Mouse (Mus musculus): Measurements from ENCODE around the gene Srrd. TPM values are rescaled to one million over a fixed set of nuclear protein-coding genes. Genes with fewer than 3 reads are reported as not detected.
A peak's percentile ranks its signal among the peaks of the same experiment; 100 is the strongest.

Gene Srrd
- polyA plus RNA-seq, 1 experiment from 2014 or later: 13.8 TPM

DNA sequence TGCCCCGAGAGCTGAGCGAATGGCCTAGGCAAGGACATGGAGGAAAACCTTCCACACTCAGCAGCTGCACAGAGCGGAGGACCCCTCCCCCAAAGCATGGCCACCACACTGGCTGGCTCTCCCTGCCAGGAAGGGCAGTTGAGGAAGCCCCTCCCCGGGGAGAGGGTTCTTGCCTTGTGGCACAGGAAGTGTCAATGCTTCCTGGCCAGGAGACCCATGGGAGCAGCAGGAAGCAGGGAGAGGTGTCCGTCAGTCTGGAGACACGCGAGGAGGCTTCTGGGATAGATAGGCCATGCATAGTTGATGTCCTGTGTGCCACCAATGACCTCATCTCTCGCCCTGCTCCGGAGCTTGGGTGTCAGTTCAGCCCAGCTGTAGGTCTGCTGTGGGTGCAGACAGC is 13.5 kb upstream of the Srrd start:
- peaks cover 39% of the 10 kb centered on the region for H3K4me1 ChIP-seq (replicated peaks)
- ATAC-seq (ENCODE audit: insufficient read depth): no peak
- H3K27me3 ChIP-seq: no peaks in the 10 kb centered on the region
- H3K9ac ChIP-seq: no peak overlapping the region
- WGBS (ENCODE audit: insufficient replicate concordance): 64% methylated on average over 9 of the region's 9 CpGs
- no peaks in the 10 kb centered on the region for H3K9me3 ChIP-seq (replicated peaks)
- no peak overlapping the region; the same call in 1 of the 2 replicates for H3K27ac ChIP-seq (replicated peaks)
- H3K4me2 ChIP-seq: no peak overlapping the region
- peaks cover 10% of the 10 kb centered on the region; the same call in 1 of the 2 replicates for H3K36me3 ChIP-seq (replicated peaks)
- H3K4me3 ChIP-seq (replicated peaks): no peak overlapping the region

GRCm38 (mm10) chr5:112355910-112356309 is 13.1 kb upstream of the Srrd start, which contains the start of gene Gm6583:
Gene Gm6583 (minus strand): TSS chr5:112356033.
- H3K4me3 ChIP-seq (replicated peaks): no peak within 1 kb of the TSS
- no peaks in the 10 kb centered on the region for H3K9me3 ChIP-seq (replicated peaks)
- peak within 1 kb of the TSS; percentile 2; the same call in 1 of the 2 replicates for H3K27ac ChIP-seq (replicated peaks)
- H3K9ac ChIP-seq: no peak within 1 kb of the TSS
- H3K4me1 ChIP-seq (replicated peaks): peaks cover 39% of the 10 kb centered on the region
- WGBS (ENCODE audit: insufficient replicate concordance): 43% methylated on average over 13 of the region's 13 CpGs
- peak; percentile 38; the same call in 1 of the 2 replicates for ATAC-seq (ENCODE audit: insufficient read depth)
- peaks cover 13% of the 10 kb centered on the region; the same call in 1 of the 2 replicates for H3K36me3 ChIP-seq (replicated peaks)
- no peak within 1 kb of the TSS for H3K4me2 ChIP-seq
- H3K27me3 ChIP-seq: no peaks in the 10 kb centered on the region

DNA sequence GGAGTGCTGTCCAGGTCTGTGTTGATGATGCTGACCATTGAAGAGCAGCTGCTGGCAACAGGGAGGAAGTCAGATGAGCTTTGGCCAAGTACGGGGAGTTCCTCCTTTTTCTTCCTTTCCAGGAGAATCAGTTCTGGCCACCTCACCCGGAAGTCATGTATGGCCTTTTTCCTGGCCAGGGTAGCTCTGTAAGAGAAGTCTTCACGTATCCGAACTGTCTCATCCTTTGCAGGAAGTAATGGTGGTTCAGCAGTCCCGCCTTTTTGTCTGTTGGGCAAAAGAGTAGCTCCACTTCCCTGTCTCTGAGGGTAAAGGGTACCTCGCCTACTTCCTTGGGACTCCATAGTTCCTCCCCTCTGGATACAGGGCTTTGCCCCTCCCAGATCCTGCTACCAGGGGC is 12.7 kb upstream of the Srrd start:
- Histone ChIP-seq H3K27ac (replicated peaks) (no peak overlapping the region), H3K36me3 (replicated peaks) (peaks cover 15% of the 10 kb centered on the region)

GRCm38 (mm10) chr5:112349169-112349568 is 6.3 kb upstream of the Srrd start:
- peaks cover 24% of the 10 kb centered on the region for H3K4me1 ChIP-seq (replicated peaks)
- no peaks in the 10 kb centered on the region for H3K27me3 ChIP-seq
- no peak overlapping the region for H3K27ac ChIP-seq (replicated peaks)
- no peak overlapping the region for H3K4me3 ChIP-seq (replicated peaks)
- H3K36me3 ChIP-seq (replicated peaks): peaks cover 31% of the 10 kb centered on the region
- no peak overlapping the region for H3K9ac ChIP-seq
- WGBS (ENCODE audit: insufficient replicate concordance): 77% methylated on average over 8 of the region's 8 CpGs
- ATAC-seq (ENCODE audit: insufficient read depth): no peak
- H3K4me2 ChIP-seq: no peak overlapping the region
- H3K9me3 ChIP-seq (replicated peaks): no peaks in the 10 kb centered on the region

More for the DNA sequence above, 12.7 kb upstream of the Srrd start:
- H3K27me3 ChIP-seq: no peaks in the 10 kb centered on the region
- H3K4me1 ChIP-seq (replicated peaks): peaks cover 38% of the 10 kb centered on the region
- ATAC-seq (ENCODE audit: insufficient read depth): peak; percentile 6; the same call in 1 of the 2 replicates
- no peaks in the 10 kb centered on the region for H3K9me3 ChIP-seq (replicated peaks)
- H3K4me2 ChIP-seq: no peak overlapping the region
- 51% methylated on average over 6 of the region's 6 CpGs for WGBS (ENCODE audit: insufficient replicate concordance)
- no peak overlapping the region for H3K9ac ChIP-seq
- H3K4me3 ChIP-seq (replicated peaks): no peak overlapping the region

GRCm38 (mm10) chr5:112346211-112346965 is 3.5 kb upstream of the Srrd start:
- Histone ChIP-seq H3K4me3 (replicated peaks) (no peak overlapping the region), H3K27ac (replicated peaks) (no peak overlapping the region), H3K9ac (no peak overlapping the region), H3K4me1 (replicated peaks) (peaks cover 49% of the 10 kb centered on the region), H3K4me2 (peak overlapping the region; percentile 10; the same call in 1 of the 2 replicates), H3K9me3 (replicated peaks) (no peaks in the 10 kb centered on the region), H3K36me3 (replicated peaks) (peaks cover 27% of the 10 kb centered on the region), H3K27me3 (no peaks in the 10 kb centered on the region)
- 58% methylated on average over 16 of the region's 16 CpGs for WGBS (ENCODE audit: insufficient replicate concordance)
- ATAC-seq (ENCODE audit: insufficient read depth): no peak

DNA sequence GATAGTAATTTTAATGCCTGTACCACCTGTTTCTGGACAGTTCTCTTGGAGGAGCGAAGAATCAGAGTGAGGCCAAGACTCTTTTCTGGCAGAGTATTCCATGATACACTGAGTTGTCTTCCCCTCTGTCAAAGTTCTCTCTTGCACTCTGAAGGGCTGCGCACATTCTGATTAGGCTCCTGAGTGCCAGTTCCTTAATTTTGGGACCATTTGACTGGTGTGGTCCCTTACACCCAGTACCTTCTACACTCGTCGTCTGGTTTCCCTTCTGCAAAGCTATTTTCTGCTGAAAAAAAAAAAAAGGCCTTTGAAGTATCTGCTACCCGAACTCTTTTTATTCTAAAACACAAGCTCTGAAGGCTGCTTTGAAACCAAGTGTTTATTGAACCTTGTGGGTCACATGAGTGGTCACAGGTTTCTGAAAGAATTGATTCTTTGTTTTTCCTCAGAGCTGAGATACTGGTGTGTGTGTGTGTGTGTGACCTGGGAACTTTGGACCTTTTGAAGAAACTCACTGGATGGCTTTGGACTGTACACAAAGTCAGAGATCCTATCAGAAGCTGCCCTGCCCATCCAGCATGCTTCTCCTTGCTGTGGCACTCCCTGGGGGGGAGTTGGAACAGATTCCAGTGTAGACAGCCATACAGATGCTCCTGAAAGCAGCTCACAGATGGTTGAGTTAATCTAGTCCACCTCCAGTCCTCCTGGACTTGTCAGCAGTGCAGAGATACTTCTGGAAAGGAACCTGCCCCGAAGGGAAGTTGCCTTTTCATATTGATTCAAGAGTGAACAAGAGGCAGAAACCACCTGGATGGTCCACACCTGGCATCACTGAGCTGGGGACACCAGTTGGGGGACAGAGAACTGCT is 1.5 kb upstream of the Srrd start:
- no peak overlapping the region for H3K9ac ChIP-seq

GRCm38 (mm10) chr5:112343205-112343595 is 360 bp upstream of the Srrd start:
- H3K4me3 ChIP-seq (replicated peaks): peak overlapping the region; percentile 93
- ATAC-seq (ENCODE audit: insufficient read depth): peak; percentile 62
- H3K4me2 ChIP-seq: peak overlapping the region; percentile 75
- peaks cover 55% of the 10 kb centered on the region for H3K4me1 ChIP-seq (replicated peaks)
- WGBS (ENCODE audit: insufficient replicate concordance): under 1% methylated on average over 24 of the region's 24 CpGs
- H3K36me3 ChIP-seq (replicated peaks): peaks cover 28% of the 10 kb centered on the region
- no peaks in the 10 kb centered on the region for H3K9me3 ChIP-seq (replicated peaks)
- no peaks in the 10 kb centered on the region for H3K27me3 ChIP-seq
- H3K9ac ChIP-seq: peak overlapping the region; percentile 73
- H3K27ac ChIP-seq (replicated peaks): peak overlapping the region; percentile 79

More for the DNA sequence above, 1.5 kb upstream of the Srrd start:
- 59% methylated on average over 6 of the region's 6 CpGs for WGBS (ENCODE audit: insufficient replicate concordance)
- Histone ChIP-seq H3K36me3 (replicated peaks) (peaks cover 21% of the 10 kb centered on the region), H3K27me3 (no peaks in the 10 kb centered on the region), H3K27ac (replicated peaks) (peak overlapping the region; percentile 45), H3K4me2 (peak overlapping the region; percentile 75; the same call in 1 of the 2 replicates), H3K4me3 (replicated peaks) (no peak overlapping the region), H3K9me3 (replicated peaks) (no peaks in the 10 kb centered on the region), H3K4me1 (replicated peaks) (peaks cover 55% of the 10 kb centered on the region)
- ATAC-seq (ENCODE audit: insufficient read depth): 0 out of 2 replicates have a peak, but pooled peaks have one; percentile 20

DNA sequence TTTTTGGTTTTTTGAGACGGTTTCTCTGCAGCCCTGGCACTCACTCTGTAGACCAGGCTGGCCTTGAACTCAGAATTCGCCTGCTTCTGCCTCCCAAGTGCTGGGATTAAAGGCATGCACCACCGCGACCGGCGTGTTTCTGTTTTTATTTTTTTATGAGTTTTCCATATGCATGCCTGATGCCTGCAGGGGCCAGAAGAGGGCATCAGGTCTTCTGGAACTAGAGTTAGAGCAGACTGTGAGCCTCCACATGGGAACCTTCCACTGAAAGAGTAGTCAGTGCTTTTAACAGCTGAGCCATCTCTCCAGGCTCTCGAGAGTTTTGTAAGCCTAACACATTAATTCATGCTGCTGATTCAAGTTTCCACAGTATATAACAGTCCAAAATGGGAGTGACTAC is 3.6 kb downstream of the Srrd start:
- Histone ChIP-seq H3K9me3 (replicated peaks) (no peaks in the 10 kb centered on the region), H3K27ac (replicated peaks) (no peak overlapping the region), H3K9ac (no peak overlapping the region), H3K4me2 (no peak overlapping the region), H3K4me3 (replicated peaks) (no peak overlapping the region), H3K27me3 (no peaks in the 10 kb centered on the region), H3K4me1 (replicated peaks) (peaks cover 31% of the 10 kb centered on the region), H3K36me3 (replicated peaks) (peaks cover 58% of the 10 kb centered on the region)
- no peak for ATAC-seq (ENCODE audit: insufficient read depth)
- WGBS (ENCODE audit: insufficient replicate concordance): 62% methylated on average over 7 of the region's 7 CpGs

DNA sequence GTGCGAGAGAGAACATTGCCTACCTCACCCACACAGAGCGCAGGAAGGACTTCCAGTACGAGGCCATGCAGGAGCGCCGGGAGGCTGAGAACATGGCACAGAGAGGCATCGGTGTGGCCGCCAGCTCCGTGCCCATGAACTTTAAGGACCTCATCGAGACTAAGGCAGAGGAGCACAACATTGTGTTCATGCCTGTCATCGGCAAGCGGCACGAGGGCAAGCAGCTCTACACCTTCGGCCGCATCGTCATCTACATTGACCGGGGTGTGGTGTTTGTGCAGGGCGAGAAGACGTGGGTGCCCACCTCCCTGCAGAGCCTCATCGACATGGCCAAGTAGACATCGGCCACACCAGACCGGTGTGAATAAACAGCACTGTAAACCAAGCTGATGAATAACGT is 5.8 kb downstream of the Srrd start:
- H3K36me3 ChIP-seq (replicated peaks): peaks cover 80% of the 10 kb centered on the region
- no peak overlapping the region for H3K4me3 ChIP-seq (replicated peaks)
- H3K4me1 ChIP-seq (replicated peaks): peaks cover 12% of the 10 kb centered on the region
- H3K27me3 ChIP-seq: no peaks in the 10 kb centered on the region
- ATAC-seq (ENCODE audit: insufficient read depth): no peak
- H3K9me3 ChIP-seq (replicated peaks): no peaks in the 10 kb centered on the region
- no peak overlapping the region for H3K27ac ChIP-seq (replicated peaks)
- no peak overlapping the region for H3K9ac ChIP-seq
- WGBS (ENCODE audit: insufficient replicate concordance): 89% methylated on average over 22 of the region's 22 CpGs
- no peak overlapping the region for H3K4me2 ChIP-seq

DNA sequence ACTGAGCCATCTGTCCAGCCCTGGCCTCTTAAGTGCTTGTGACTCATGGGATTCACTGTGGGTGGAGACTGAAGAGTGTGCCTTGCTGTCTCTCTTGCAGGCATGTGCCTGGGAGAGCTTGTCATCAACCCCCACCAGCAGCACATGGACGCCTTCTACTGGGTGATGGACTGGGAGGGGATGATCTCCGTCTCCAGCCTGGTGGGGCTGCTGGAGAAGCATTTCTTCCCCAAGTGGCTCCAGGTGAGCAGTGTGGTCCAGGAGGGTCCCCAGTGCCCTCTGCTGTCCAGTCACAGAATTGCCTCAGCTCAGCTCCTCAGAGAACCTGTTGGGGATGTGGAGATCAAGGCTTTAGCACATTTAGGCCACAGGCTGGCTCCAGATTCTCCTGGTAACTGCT is 7.4 kb downstream of the Srrd start:
- no peak for ATAC-seq (ENCODE audit: insufficient read depth)
- Histone ChIP-seq H3K27ac (replicated peaks) (no peak overlapping the region), H3K4me2 (no peak overlapping the region), H3K27me3 (no peaks in the 10 kb centered on the region), H3K36me3 (replicated peaks) (peaks cover 96% of the 10 kb centered on the region), H3K4me1 (replicated peaks) (no peaks in the 10 kb centered on the region), H3K9ac (no peak overlapping the region), H3K4me3 (replicated peaks) (no peak overlapping the region), H3K9me3 (replicated peaks) (no peaks in the 10 kb centered on the region)
- WGBS (ENCODE audit: insufficient replicate concordance): 47% methylated on average over 2 of the region's 2 CpGs
